Mouse (Mus musculus) kidney, postnatal 0 days (tissue): ENCODE measurements at regions not wholly inside any gene's neighbourhood (a gene's known extent, or its start where the extent isn't known, plus 50 kb on each side); places are given as distances from the start of the nearest gene placed in this dataset.

Experiments used
- ATAC-seq: fragments of 200-750 bp; cut with Nextera tagmentation; replicated peaks from 2 replicates; pipeline ENCODE4 v1.8.0; 2017; ENCODE audit warnings: low read depth, moderate number of reproducible peaks, moderate TSS enrichment, moderate library complexity; ENCODE audit not compliant: low FRiP score
- DNase-seq: peaks from one replicate; pipeline ENCODE4 v3.0.0-alpha.2; 2016; ENCODE audit warnings: low spot score
- H3K27ac ChIP-seq: fragments of 300-500 bp; sonication (generic); 2 replicates; pipeline ENCODE4 v1.5.1; 2014; ENCODE audit warnings: mild to moderate bottlenecking
- H3K27me3 ChIP-seq: fragments of 300-500 bp; sonication (generic); 2 replicates; pipeline ENCODE4 v1.6.1; 2014; ENCODE audit warnings: low read length, mixed read lengths; ENCODE audit not compliant: insufficient read depth
- H3K36me3 ChIP-seq: fragments of 300-500 bp; sonication (generic); 2 replicates; pipeline ENCODE4 v1.6.1; 2014; ENCODE audit warnings: low read length, mixed read lengths; ENCODE audit not compliant: insufficient read depth
- H3K4me1 ChIP-seq: fragments of 300-500 bp; sonication (generic); replicated peaks from 2 replicates; pipeline ENCODE4 v1.6.1; 2014; ENCODE audit warnings: antibody characterized with exemption, low read length, mixed read lengths; ENCODE audit not compliant: insufficient read depth
- H3K4me2 ChIP-seq: fragments of 300-500 bp; sonication (generic); 2 replicates; pipeline ENCODE4 v1.6.1; 2014; ENCODE audit warnings: mild to moderate bottlenecking, low read length, moderate library complexity, mixed read lengths
- H3K4me3 ChIP-seq: fragments of 300-500 bp; sonication (generic); replicated peaks from 2 replicates; pipeline ENCODE4 v1.5.1; 2014; ENCODE audit warnings: low read depth, low read length
- H3K9ac ChIP-seq: fragments of 300-500 bp; sonication (generic); 2 replicates; pipeline ENCODE4 v1.6.1; 2014; ENCODE audit warnings: low read depth, low read length
- H3K9me3 ChIP-seq: fragments of 300-500 bp; sonication (generic); replicated peaks from 2 replicates; pipeline ENCODE4 v1.6.1; 2016; ENCODE audit warnings: low read length, inconsistent platforms, mixed read lengths
- CTCF ChIP-seq: IDR thresholded peaks from 2 replicates; pipeline ENCODE4 v1.5.1; 2016; ENCODE audit warnings: antibody characterized with exemption, low read depth, mild to moderate bottlenecking, moderate library complexity
- WGBS: fragments of 180-500 bp; shearing (Covaris S2); extraction: QIAGEN DNeasy Blood & Tissue Kit; methylation state at CpG from one replicate; pipeline ENCODE4 v1.1.7; 2014; 5-methylcytosine and 5-hydroxymethylcytosine counted together

DNA sequence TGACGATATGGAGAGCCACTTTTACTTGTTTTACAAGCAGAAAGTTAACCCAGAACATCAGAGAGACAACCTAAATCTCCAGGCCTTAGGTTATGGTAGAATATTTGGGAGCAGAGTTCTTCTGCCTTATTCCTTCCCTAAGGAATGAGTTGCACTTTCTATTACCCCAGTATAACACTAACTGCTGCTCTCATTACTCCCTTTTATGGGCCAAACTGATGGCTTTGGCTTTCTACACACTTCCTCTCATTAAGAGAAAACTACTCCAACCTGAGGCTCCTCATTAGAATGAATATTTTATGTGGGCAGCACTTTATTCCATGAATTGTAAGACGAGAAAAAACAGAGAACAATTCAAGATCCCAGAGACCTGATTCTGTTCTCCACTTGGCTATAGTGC, 289.0 kb upstream of the Tnc start:
- Histone ChIP-seq H3K9me3 (no peaks in the 10 kb centered on the region), H3K9ac (no peak overlapping the region), H3K4me1 (no peaks in the 10 kb centered on the region), H3K4me2 (no peak overlapping the region), H3K27ac (no peak overlapping the region), H3K4me3 (no peak overlapping the region), H3K36me3 (no peaks in the 10 kb centered on the region), H3K27me3 (no peaks in the 10 kb centered on the region)
- no peak for TF ChIP-seq CTCF
- DNase-seq (no peak), ATAC-seq (no peak)
- WGBS, result 59% methylated on average over 2 of the region's 2 CpGs

DNA sequence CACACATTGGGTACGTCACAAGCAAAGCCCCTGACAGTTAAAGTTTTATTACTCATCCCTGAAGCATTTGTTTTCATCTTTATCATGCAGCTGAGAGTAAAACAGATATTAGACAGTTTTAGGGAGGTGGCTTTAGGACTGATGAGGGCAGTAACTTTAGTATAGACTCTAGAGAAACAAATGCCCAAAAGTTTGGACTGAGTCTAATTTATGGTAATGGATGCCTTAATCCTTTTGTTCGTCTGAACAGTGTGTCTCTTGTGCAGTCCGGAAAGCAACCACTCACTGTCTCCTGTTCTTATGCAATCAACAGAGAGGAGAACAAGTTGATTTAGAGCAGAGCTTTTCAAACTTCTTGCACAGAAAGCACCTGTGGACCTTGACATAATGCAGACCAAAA, 283.4 kb upstream of the Tnc start:
- no peak overlapping the region for H3K9ac ChIP-seq
- H3K4me1 ChIP-seq, result no peaks in the 10 kb centered on the region
- H3K4me2 ChIP-seq, result no peak overlapping the region
- H3K27ac ChIP-seq, result no peak overlapping the region
- no peaks in the 10 kb centered on the region for H3K27me3 ChIP-seq
- TF ChIP-seq CTCF, result no peak
- H3K9me3 ChIP-seq, result no peaks in the 10 kb centered on the region
- no peaks in the 10 kb centered on the region for H3K36me3 ChIP-seq
- WGBS, result 41% methylated on average over 3 of the region's 3 CpGs
- ATAC-seq, result no peak
- H3K4me3 ChIP-seq, result no peak overlapping the region
- no peak for DNase-seq

DNA sequence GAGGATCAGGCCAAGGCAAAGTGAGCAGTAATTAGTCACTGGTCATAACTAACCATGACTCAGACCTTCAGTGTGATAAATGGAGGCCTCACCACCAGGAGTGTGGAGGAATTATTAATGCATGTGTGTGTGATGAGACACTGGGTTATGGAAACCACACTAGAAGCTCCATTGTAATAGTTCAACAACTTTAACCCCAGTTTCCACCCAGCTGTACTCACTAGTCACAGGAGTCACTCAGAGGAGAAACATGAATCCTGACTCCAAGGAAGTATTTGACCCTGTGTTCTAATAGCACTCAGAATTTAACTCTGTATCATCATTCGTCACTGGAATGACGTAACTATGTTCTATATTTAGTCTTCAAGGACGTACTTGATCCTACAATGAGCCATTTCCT, 277.6 kb upstream of the Tnc start:
- DNase-seq (no peak), ATAC-seq (no peak)
- Histone ChIP-seq H3K4me3 (no peak overlapping the region), H3K9ac (no peak overlapping the region), H3K4me1 (no peaks in the 10 kb centered on the region), H3K4me2 (no peak overlapping the region), H3K27ac (no peak overlapping the region), H3K9me3 (no peaks in the 10 kb centered on the region), H3K27me3 (no peaks in the 10 kb centered on the region), H3K36me3 (no peaks in the 10 kb centered on the region)
- WGBS, result 54% methylated on average over 3 of the region's 3 CpGs
- no peak for TF ChIP-seq CTCF

DNA sequence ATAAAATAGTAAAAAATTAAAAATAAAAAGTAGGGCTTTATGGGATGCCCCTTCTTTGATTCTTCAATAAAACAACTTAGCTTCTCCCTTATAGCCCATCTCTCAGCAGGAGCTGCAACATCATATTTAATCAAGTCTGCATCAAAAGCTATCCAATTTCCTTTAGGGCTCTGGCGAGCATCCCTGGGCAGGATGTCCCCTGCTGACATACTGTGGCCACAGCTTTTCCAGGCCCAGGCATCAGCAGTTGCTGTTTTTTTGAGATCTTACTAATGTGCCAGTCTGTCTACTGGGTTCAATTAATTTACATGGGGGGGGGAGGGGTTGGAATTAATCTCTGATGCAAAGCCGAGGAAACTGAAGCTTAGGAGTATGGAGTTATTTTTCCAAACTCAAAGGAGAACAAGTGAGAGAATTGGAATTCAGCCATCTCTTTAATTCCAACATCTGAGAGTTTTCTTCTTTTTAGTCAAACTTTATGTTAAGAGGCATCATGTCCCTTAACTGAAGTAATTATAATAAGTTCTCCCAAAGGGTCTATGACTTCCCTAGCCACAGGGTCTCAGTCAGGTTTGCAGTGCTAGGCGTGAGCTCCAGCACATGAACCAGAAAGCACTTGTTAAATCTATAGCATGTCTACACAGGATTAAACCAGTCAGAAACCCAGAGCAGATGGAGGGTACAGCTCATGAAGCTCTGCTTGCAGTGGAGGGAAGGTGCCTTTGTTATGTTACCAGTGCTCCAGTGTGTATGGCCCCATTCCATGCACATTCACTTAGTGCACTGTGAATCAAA, 269.9 kb upstream of the Tnc start:
- no peak overlapping the region for H3K4me2 ChIP-seq
- TF ChIP-seq CTCF, result no peak
- 61% methylated on average over 3 of the region's 3 CpGs for WGBS
- H3K4me1 ChIP-seq, result no peaks in the 10 kb centered on the region
- H3K9ac ChIP-seq, result no peak overlapping the region
- no peak overlapping the region for H3K4me3 ChIP-seq
- no peaks in the 10 kb centered on the region for H3K36me3 ChIP-seq
- H3K9me3 ChIP-seq, result no peaks in the 10 kb centered on the region
- H3K27me3 ChIP-seq, result no peaks in the 10 kb centered on the region
- no peak overlapping the region for H3K27ac ChIP-seq
- DNase-seq (no peak), ATAC-seq (no peak)

DNA sequence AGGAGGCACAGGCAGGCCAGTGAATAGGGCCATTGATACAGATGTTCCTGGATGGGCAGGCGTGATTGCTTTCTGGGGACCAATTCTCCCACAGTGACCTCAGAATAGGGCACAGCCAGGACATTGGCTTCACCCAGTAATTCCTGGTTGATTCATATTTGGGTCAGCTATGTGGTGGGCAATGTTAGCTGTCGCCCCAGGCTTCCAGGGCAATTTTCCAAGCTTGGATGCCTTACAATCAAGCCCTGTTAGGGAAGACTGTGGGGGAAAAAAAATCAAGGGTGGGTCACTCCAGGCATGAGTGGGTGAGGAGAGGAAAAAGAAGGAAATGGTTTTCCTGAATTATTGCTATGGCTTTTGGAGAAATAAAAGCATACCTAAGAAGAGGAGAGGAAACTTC, 250.1 kb upstream of the Tnc start:
- no peaks in the 10 kb centered on the region for H3K36me3 ChIP-seq
- H3K4me3 ChIP-seq, result no peak overlapping the region
- no peak overlapping the region for H3K9ac ChIP-seq
- H3K27me3 ChIP-seq, result no peaks in the 10 kb centered on the region
- ATAC-seq (no peak), DNase-seq (no peak)
- H3K9me3 ChIP-seq, result no peaks in the 10 kb centered on the region
- 82% methylated on average over 2 of the region's 2 CpGs for WGBS
- no peaks in the 10 kb centered on the region for H3K4me1 ChIP-seq
- TF ChIP-seq CTCF, result no peak
- no peak overlapping the region for H3K27ac ChIP-seq
- H3K4me2 ChIP-seq, result no peak overlapping the region

DNA sequence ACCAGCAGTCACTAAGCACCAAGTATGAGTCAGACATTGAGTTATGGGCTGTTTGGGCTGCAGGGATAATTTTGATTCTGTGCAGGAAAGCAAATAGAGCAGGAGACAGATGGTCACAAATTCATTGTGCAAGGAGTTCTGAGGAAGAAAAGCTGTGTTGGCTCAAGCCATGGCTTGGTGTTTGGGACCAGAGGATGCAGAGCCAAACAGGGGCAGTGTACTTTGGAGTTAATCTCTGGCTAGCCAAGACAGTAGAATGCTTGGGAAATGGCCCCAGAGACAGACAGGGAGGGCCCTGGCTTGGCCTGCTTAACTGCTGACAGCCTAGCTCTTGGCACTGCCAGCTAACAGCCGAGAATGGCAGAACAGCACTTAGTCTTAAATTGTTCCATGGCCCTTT, 235.7 kb upstream of the Tnc start:
- Histone ChIP-seq H3K4me2 (no peak overlapping the region), H3K4me3 (no peak overlapping the region), H3K9me3 (no peaks in the 10 kb centered on the region), H3K27me3 (no peaks in the 10 kb centered on the region), H3K4me1 (no peaks in the 10 kb centered on the region), H3K9ac (no peak overlapping the region), H3K27ac (no peak overlapping the region), H3K36me3 (no peaks in the 10 kb centered on the region)
- TF ChIP-seq CTCF, result no peak
- no peak for ATAC-seq
- no peak for DNase-seq
- 73% methylated on average over 1 of the region's 1 CpGs for WGBS

DNA sequence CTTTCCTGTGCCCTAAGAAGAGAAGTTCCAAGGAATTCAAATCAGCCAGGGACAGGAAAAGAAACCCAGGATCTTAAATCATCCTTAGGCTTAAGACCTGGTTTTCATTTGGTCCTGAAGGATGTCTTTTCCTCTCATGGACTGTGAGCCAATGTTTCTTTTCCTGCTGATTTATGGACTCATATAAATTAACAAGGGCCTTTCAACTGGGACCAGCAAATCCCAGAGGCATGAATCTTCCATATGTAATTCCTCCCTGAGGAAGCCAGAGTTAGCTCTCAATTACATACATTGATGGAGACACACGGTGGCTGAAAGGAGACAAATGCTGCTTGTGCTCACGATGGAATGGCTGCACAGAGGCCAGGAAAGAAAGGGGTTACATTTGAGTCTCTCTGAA, 230.2 kb upstream of the Tnc start:
- peak; percentile 62 for DNase-seq
- Histone ChIP-seq H3K9me3 (no peaks in the 10 kb centered on the region), H3K27me3 (no peaks in the 10 kb centered on the region), H3K4me3 (no peak overlapping the region), H3K4me1 (no peaks in the 10 kb centered on the region), H3K36me3 (no peaks in the 10 kb centered on the region), H3K4me2 (no peak overlapping the region), H3K27ac (no peak overlapping the region), H3K9ac (no peak overlapping the region)
- 13% methylated on average over 2 of the region's 2 CpGs for WGBS
- ATAC-seq, result no peak
- TF ChIP-seq CTCF, result no peak
